Mouse (Mus musculus) lung, embryonic 15.5 days (tissue): Measurements from ENCODE around the gene Chn1. TPM values are rescaled to one million over a fixed set of nuclear protein-coding genes. Genes with fewer than 3 reads are reported as not detected.

ENCODE experiments used
- ATAC-seq: fragments of 200-750 bp; cut with Nextera tagmentation; 2 replicates; pipeline ENCODE4 v1.8.0; 2017; ENCODE audit warnings: moderate number of reproducible peaks, borderline replicate concordance; ENCODE audit not compliant: low FRiP score, low TSS enrichment; ENCODE audit errors: extremely low read depth
- H3K27ac ChIP-seq: fragments of 300-500 bp; sonication (generic); 2 replicates; pipeline ENCODE4 v1.5.1; 2015; ENCODE audit warnings: moderate library complexity, mild to moderate bottlenecking, inconsistent platforms
- H3K27me3 ChIP-seq: fragments of 300-500 bp; sonication (generic); 2 replicates; pipeline ENCODE4 v1.6.1; 2015; ENCODE audit warnings: inconsistent platforms
- H3K36me3 ChIP-seq: fragments of 300-500 bp; sonication (generic); 2 replicates; pipeline ENCODE4 v1.6.1; 2015; ENCODE audit warnings: inconsistent platforms
- H3K4me1 ChIP-seq: fragments of 300-500 bp; sonication (generic); 2 replicates; pipeline ENCODE4 v1.6.1; 2015; ENCODE audit warnings: inconsistent platforms
- H3K4me2 ChIP-seq: fragments of 300-500 bp; sonication (generic); 2 replicates; pipeline ENCODE4 v1.6.1; 2015; ENCODE audit warnings: inconsistent platforms, mild to moderate bottlenecking, moderate library complexity
- H3K4me3 ChIP-seq: fragments of 300-500 bp; sonication (generic); 2 replicates; pipeline ENCODE4 v1.5.1; 2015; ENCODE audit warnings: mild to moderate bottlenecking, inconsistent platforms
- H3K9ac ChIP-seq: fragments of 300-500 bp; sonication (generic); 2 replicates; pipeline ENCODE4 v1.6.1; 2015; ENCODE audit warnings: inconsistent platforms
- H3K9me3 ChIP-seq: fragments of 300-500 bp; sonication (generic); 2 replicates; pipeline ENCODE4 v1.6.1; 2016; ENCODE audit warnings: inconsistent platforms
- WGBS: fragments of 180-500 bp; shearing (Covaris S2); methylation state at CpG from one replicate; pipeline ENCODE4 v1.1.7; 2015; 5-methylcytosine and 5-hydroxymethylcytosine counted together
- polyA plus RNA-seq: library from polyadenylated mRNA; unstranded; fragments of >200 nt; fragmentation: Nextera tagmentation; extraction: Ambion mirVana; gene quantifications from 2 replicates; pipeline ENCODE4 v1.2.1, GENCODE M21; 2015

The Chn1 gene
- polyA plus RNA-seq, 1 experiment from 2014 or later: 60.8 TPM

GRCm38 (mm10) chr2:73616434-73617057 is 158.6 kb downstream of the Chn1 start:
- Histone ChIP-seq H3K4me2 (no peak overlapping the region), H3K27ac (no peak overlapping the region), H3K9me3 (no peaks in the 10 kb centered on the region), H3K36me3 (peaks cover 22% of the 10 kb centered on the region), H3K9ac (no peak overlapping the region), H3K4me3 (no peak overlapping the region), H3K4me1 (no peaks in the 10 kb centered on the region), H3K27me3 (no peaks in the 10 kb centered on the region)
- no peak for ATAC-seq
- 83% methylated on average over 17 of the region's 17 CpGs for WGBS

GRCm38 (mm10) chr2:73615456-73615855 is 159.7 kb downstream of the Chn1 start:
- no peak for ATAC-seq
- no peaks in the 10 kb centered on the region for H3K4me1 ChIP-seq
- H3K4me3 ChIP-seq: no peak overlapping the region
- no peak overlapping the region for H3K27ac ChIP-seq
- no peaks in the 10 kb centered on the region for H3K27me3 ChIP-seq
- H3K9ac ChIP-seq: no peak overlapping the region
- H3K36me3 ChIP-seq: peaks cover 26% of the 10 kb centered on the region
- H3K9me3 ChIP-seq: no peaks in the 10 kb centered on the region
- 83% methylated on average over 5 of the region's 5 CpGs for WGBS
- H3K4me2 ChIP-seq: no peak overlapping the region

DNA sequence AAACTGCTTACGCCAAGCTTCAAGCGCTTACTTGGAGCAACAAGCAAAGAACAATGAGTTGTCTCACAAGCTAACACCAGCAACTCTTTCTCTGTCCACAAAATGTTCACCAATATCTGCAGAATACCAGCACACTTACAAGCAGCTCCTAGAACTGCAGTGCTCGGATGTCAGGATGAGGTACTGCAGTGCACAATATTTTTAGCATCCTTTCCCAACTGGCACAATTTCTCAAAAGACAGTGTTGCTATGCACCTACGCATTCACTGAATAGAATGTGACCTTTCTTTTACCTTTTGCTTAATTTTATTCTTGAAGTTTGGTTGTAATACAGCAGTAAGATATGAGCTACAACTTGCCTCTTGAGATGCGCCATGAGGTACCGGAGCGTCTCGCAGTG is 160.8 kb downstream of the Chn1 start:
- H3K9me3 ChIP-seq: no peaks in the 10 kb centered on the region
- WGBS: 91% methylated on average over 8 of the region's 8 CpGs
- no peaks in the 10 kb centered on the region for H3K27me3 ChIP-seq

GRCm38 (mm10) chr2:73612941-73613340 is 162.2 kb downstream of the Chn1 start:
- Histone ChIP-seq H3K27ac (no peak overlapping the region), H3K4me3 (no peak overlapping the region), H3K9me3 (no peaks in the 10 kb centered on the region), H3K27me3 (no peaks in the 10 kb centered on the region), H3K9ac (no peak overlapping the region), H3K36me3 (peaks cover 26% of the 10 kb centered on the region), H3K4me1 (peaks cover 10% of the 10 kb centered on the region), H3K4me2 (no peak overlapping the region)
- ATAC-seq: no peak
- whole genome bisulfite sequencing: 89% methylated on average over 7 of the region's 7 CpGs

More for the DNA sequence above, 160.8 kb downstream of the Chn1 start:
- no peak for ATAC-seq
- H3K36me3 ChIP-seq: peaks cover 26% of the 10 kb centered on the region
- H3K27ac ChIP-seq: no peak overlapping the region
- H3K4me1 ChIP-seq: peaks cover 6% of the 10 kb centered on the region; the same call in 1 of the 2 replicates
- no peak overlapping the region for H3K4me3 ChIP-seq
- no peak overlapping the region for H3K9ac ChIP-seq
- H3K4me2 ChIP-seq: no peak overlapping the region

GRCm38 (mm10) chr2:73612367-73612914 is 162.7 kb downstream of the Chn1 start:
- H3K27ac ChIP-seq: no peak overlapping the region
- WGBS: 95% methylated on average over 6 of the region's 6 CpGs

DNA sequence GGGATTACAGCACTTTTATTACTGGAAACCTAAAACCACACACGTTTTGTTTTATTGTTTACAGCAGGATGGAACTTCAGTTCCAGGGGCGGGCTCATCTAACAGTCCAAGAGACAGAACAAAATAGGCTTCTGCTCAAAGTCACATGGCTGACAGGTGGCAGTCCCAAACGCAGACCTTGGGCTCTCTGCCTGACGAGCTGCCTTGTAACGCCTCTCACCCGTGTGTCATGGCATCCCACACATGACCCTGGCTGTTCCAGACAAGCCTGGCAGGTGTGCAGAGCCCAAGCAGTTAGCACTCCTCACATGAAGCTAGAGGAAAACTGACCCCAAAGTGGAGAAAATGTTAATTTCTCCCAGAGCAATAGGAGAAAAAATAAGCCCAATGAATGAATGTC is 163.3 kb downstream of the Chn1 start:
- Histone ChIP-seq H3K36me3 (peaks cover 22% of the 10 kb centered on the region), H3K4me3 (no peak overlapping the region), H3K4me2 (no peak overlapping the region), H3K4me1 (peaks cover 19% of the 10 kb centered on the region), H3K9me3 (no peaks in the 10 kb centered on the region), H3K27ac (no peak overlapping the region), H3K9ac (no peak overlapping the region), H3K27me3 (no peaks in the 10 kb centered on the region)
- no peak for ATAC-seq
- whole genome bisulfite sequencing: 69% methylated on average over 6 of the region's 6 CpGs

More at GRCm38 (mm10) chr2:73612367-73612914, 162.7 kb downstream of the Chn1 start:
- ATAC-seq: no peak
- peaks cover 13% of the 10 kb centered on the region for H3K4me1 ChIP-seq
- H3K9me3 ChIP-seq: no peaks in the 10 kb centered on the region
- H3K4me2 ChIP-seq: no peak overlapping the region
- H3K36me3 ChIP-seq: peaks cover 23% of the 10 kb centered on the region
- no peak overlapping the region for H3K9ac ChIP-seq
- H3K4me3 ChIP-seq: no peak overlapping the region
- H3K27me3 ChIP-seq: no peaks in the 10 kb centered on the region

DNA sequence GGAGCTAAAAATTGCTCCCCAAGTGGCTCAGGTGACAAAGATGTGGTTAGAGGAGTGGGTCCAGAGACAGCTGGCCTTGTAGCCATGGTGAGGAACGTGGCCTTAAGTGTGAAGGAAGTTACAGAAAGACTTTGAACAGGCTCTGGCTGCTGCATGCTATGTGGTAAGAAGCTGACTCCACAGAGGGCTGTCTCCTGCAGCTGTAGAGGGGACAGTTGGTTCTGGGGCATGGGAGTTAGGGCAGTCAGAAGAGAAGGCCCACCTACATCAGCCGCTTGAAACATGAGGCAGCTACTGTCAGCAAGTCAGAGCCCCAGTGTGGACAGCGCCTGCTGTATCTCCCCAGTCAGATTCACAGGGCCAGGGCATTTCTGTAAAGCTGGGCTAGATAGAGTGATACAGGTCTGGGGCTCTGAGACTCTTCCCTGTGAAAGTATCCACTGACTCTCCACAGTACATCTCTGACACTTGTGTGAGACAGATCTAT is 165.4 kb downstream of the Chn1 start:
- peaks cover 24% of the 10 kb centered on the region for H3K4me1 ChIP-seq
- H3K9ac ChIP-seq: no peak overlapping the region
- no peak for ATAC-seq
- H3K4me2 ChIP-seq: no peak overlapping the region
- WGBS: 74% methylated on average over 3 of the region's 3 CpGs
- no peaks in the 10 kb centered on the region for H3K27me3 ChIP-seq
- H3K27ac ChIP-seq: no peak overlapping the region
- H3K9me3 ChIP-seq: no peaks in the 10 kb centered on the region
- peaks cover 22% of the 10 kb centered on the region for H3K36me3 ChIP-seq
- no peak overlapping the region for H3K4me3 ChIP-seq

DNA sequence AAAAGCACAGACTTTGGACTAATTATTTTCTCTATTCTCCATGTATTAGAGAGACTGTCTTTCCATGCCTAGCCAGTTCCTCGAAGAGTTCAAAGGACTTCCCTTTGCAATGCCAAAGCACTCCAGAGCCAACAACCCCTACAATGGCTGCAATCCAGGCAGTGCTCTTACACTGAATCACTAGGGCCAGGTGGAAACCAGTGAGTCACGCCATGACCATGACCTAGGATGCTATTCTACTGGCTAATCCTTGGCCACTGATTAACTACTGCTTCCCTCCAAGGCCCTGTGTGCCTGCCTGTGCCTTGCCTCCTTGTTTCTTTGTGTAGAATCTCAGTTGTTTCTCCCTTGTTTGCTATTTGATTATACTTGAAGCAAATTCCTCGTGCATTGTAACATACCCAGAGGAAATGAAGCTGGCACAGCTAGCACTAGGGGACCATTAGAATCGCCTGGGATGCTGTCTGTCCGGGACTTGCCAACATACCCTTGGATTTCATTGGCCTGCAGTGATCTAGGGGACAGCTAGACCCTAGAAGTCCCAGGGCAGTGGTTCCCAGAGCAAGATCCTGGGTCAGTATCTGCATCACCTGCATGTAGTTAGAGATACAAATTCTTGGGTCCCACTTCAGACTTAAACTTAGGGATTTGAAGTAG is 166.0 kb downstream of the Chn1 start:
- 60% methylated on average over 5 of the region's 5 CpGs for WGBS
- Histone ChIP-seq H3K27ac (no peak overlapping the region), H3K4me3 (no peak overlapping the region), H3K4me1 (peaks cover 25% of the 10 kb centered on the region), H3K9me3 (no peaks in the 10 kb centered on the region), H3K36me3 (peaks cover 18% of the 10 kb centered on the region), H3K4me2 (no peak overlapping the region), H3K9ac (no peak overlapping the region), H3K27me3 (no peaks in the 10 kb centered on the region)
- ATAC-seq: no peak

DNA sequence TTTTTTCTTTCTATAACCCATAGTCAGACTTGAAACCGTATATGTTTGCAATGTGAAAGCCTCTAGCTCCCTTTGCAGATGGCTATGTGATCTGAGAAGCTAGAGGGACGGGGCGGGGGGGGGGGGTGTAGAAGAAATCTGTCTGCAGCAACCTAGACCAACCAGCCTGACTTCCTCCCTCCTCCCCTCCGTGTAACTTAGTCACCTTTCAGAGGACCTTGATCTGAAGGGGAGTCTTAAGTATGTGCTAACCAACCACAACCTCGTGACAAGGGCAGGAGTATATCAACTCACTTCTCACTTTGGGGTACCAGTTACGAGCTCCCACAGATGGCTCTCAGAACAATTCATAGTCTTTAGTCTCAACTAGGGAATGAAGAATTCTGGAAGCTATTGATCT is 166.8 kb downstream of the Chn1 start:
- no peak for ATAC-seq

GRCm38 (mm10) chr2:73607609-73608008 is 167.5 kb downstream of the Chn1 start:
- Histone ChIP-seq H3K9me3 (no peaks in the 10 kb centered on the region), H3K4me1 (peaks cover 25% of the 10 kb centered on the region), H3K9ac (no peak overlapping the region), H3K27ac (no peak overlapping the region), H3K36me3 (peaks cover 9% of the 10 kb centered on the region; the same call in 1 of the 2 replicates), H3K27me3 (no peaks in the 10 kb centered on the region), H3K4me3 (no peak overlapping the region), H3K4me2 (no peak overlapping the region)
- no peak for ATAC-seq
- WGBS: 32% methylated on average over 4 of the region's 4 CpGs

More for the DNA sequence above, 166.8 kb downstream of the Chn1 start:
- Histone ChIP-seq H3K4me1 (peaks cover 25% of the 10 kb centered on the region), H3K36me3 (peaks cover 15% of the 10 kb centered on the region), H3K9me3 (no peaks in the 10 kb centered on the region), H3K27ac (no peak overlapping the region), H3K27me3 (no peaks in the 10 kb centered on the region), H3K9ac (no peak overlapping the region), H3K4me2 (no peak overlapping the region), H3K4me3 (no peak overlapping the region)
- 42% methylated on average over 6 of the region's 6 CpGs for WGBS

GRCm38 (mm10) chr2:73607146-73607545 is 168.0 kb downstream of the Chn1 start:
- Histone ChIP-seq H3K9ac (no peak overlapping the region), H3K4me3 (no peak overlapping the region), H3K9me3 (no peaks in the 10 kb centered on the region), H3K4me2 (no peak overlapping the region), H3K27me3 (no peaks in the 10 kb centered on the region), H3K27ac (no peak overlapping the region), H3K4me1 (peaks cover 25% of the 10 kb centered on the region), H3K36me3 (0 out of 2 replicates have a peak, but pooled peaks cover 5% of the 10 kb centered on the region)
- ATAC-seq: no peak
- 70% methylated on average over 2 of the region's 2 CpGs for WGBS

DNA sequence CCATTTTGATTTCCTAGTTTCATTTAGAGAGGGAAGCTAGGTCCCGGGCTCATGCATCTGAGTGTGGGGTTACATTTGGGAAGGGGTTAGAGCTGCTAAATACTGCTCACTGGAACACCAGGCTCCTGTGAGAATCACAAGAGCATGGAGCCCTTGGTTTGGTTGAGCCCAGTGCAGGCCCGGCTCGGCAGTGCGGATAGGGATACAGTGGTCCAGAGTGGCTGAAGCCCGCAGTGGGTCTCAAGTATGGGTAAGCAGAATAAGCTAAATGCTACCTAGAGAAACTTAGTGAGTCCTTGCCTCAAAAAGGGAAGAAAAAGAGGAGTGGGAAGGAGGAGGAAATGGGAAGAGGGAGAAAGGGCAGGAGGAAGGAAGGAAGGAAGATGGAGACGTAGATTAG is 168.5 kb downstream of the Chn1 start:
- Histone ChIP-seq H3K9ac (no peak overlapping the region), H3K27ac (no peak overlapping the region), H3K4me2 (no peak overlapping the region), H3K36me3 (0 out of 2 replicates have a peak, but pooled peaks cover 5% of the 10 kb centered on the region), H3K9me3 (no peaks in the 10 kb centered on the region), H3K4me3 (no peak overlapping the region), H3K27me3 (no peaks in the 10 kb centered on the region), H3K4me1 (peaks cover 25% of the 10 kb centered on the region)
- 92% methylated on average over 6 of the region's 6 CpGs for WGBS
- no peak for ATAC-seq
